ENCODE assay signal across 8 mouse cellular contexts in genomic region chr1:129208406-129208805, GRCm38 (mm10).
A peak's percentile ranks its signal among the peaks of the same experiment; 100 is the strongest.
DNase-seq lines count a peak whose midpoint lies in the region; ATAC-seq lines count a peak whose summit lies in the region.

No protein-coding gene starts in this region.

- H3K27me3 ChIP-seq in forebrain, embryonic 11.5 days (ENCODE audit: control insufficient read depth, insufficient read depth, low read length), result no peaks in the 10 kb centered on the region
- no peaks in the 10 kb centered on the region for H3K27me3 ChIP-seq in midbrain, embryonic 15.5 days (replicated peaks)
- H3K27me3 ChIP-seq in intestine, embryonic 15.5 days (replicated peaks), result no peaks in the 10 kb centered on the region

- peak; percentile 37 for DNase-seq in brain, embryonic 18.5 days (ENCODE audit: low read depth, low spot score)
- peak; percentile 52 for DNase-seq in forebrain, embryonic 11.5 days (ENCODE audit: low spot score)
- DNase-seq in layer of hippocampus, adult 18-20 months (ENCODE audit: low spot score in 2 of 2), result peak; percentile 35 to 66
- no peak for DNase-seq in gastrocnemius, postnatal 10 days
- no peak for DNase-seq in Muller cell, postnatal 12 days (ENCODE audit: inconsistent ontology term)
- DNase-seq in adrenal gland, postnatal 14 days, result no peak

- H3K27ac ChIP-seq in forebrain, embryonic 11.5 days (ENCODE audit: low read depth, low read length), result peak overlapping the region; percentile 76
- peak overlapping the region; percentile 68 for H3K27ac ChIP-seq in midbrain, embryonic 15.5 days
- H3K27ac ChIP-seq in intestine, embryonic 15.5 days, result no peak overlapping the region

- H3K4me2 ChIP-seq in forebrain, embryonic 11.5 days (ENCODE audit: low read depth, low read length, severe bottlenecking), result no peak overlapping the region
- H3K4me2 ChIP-seq in midbrain, embryonic 15.5 days, result no peak overlapping the region
- no peak overlapping the region for H3K4me2 ChIP-seq in intestine, embryonic 15.5 days (replicated peaks)

- 2% methylated on average over 2 of the region's 2 CpGs for WGBS in forebrain, embryonic 11.5 days
- 2% methylated on average over 2 of the region's 2 CpGs for WGBS in midbrain, embryonic 15.5 days
- 58% methylated on average over 2 of the region's 2 CpGs for WGBS in intestine, embryonic 15.5 days

- no peaks in the 10 kb centered on the region for H3K36me3 ChIP-seq in forebrain, embryonic 11.5 days (ENCODE audit: control insufficient read depth, insufficient read depth, low read length)
- no peaks in the 10 kb centered on the region for H3K36me3 ChIP-seq in midbrain, embryonic 15.5 days (replicated peaks)
- no peaks in the 10 kb centered on the region for H3K36me3 ChIP-seq in intestine, embryonic 15.5 days

- H3K4me1 ChIP-seq in forebrain, embryonic 11.5 days (replicated peaks; ENCODE audit: control insufficient read depth, insufficient read depth, low read length), result no peaks in the 10 kb centered on the region
- peaks cover 5% of the 10 kb centered on the region for H3K4me1 ChIP-seq in midbrain, embryonic 15.5 days
- H3K4me1 ChIP-seq in intestine, embryonic 15.5 days (replicated peaks), result no peaks in the 10 kb centered on the region

- H3K4me3 ChIP-seq in forebrain, embryonic 11.5 days (ENCODE audit: low read depth, low read length), result no peak overlapping the region
- H3K4me3 ChIP-seq in midbrain, embryonic 15.5 days, result no peak overlapping the region
- no peak overlapping the region for H3K4me3 ChIP-seq in intestine, embryonic 15.5 days (replicated peaks)

- no peak overlapping the region for H3K9ac ChIP-seq in forebrain, embryonic 11.5 days (ENCODE audit: low read length)
- no peak overlapping the region for H3K9ac ChIP-seq in midbrain, embryonic 15.5 days
- no peak overlapping the region for H3K9ac ChIP-seq in intestine, embryonic 15.5 days

- peak; percentile 96 for ATAC-seq in forebrain, embryonic 11.5 days (replicated peaks; ENCODE audit: low FRiP score)
- ATAC-seq in midbrain, embryonic 15.5 days (replicated peaks), result peak; percentile 96
- ATAC-seq in intestine, embryonic 15.5 days, result no peak

- no peaks in the 10 kb centered on the region for H3K9me3 ChIP-seq in forebrain, embryonic 11.5 days (ENCODE audit: control insufficient read depth, low read length)
- H3K9me3 ChIP-seq in midbrain, embryonic 15.5 days, result no peaks in the 10 kb centered on the region
- no peaks in the 10 kb centered on the region for H3K9me3 ChIP-seq in intestine, embryonic 15.5 days

Comparison
In these comparisons a context has a peak if more than half of its experiments do, and no peak if none do; other contexts are left out.
1. DNase-seq: peak in brain, embryonic 18.5 days (single experiment), forebrain, embryonic 11.5 days (single experiment) and layer of hippocampus, adult 18-20 months (2 of 2); none in gastrocnemius, postnatal 10 days (single experiment), Muller cell, postnatal 12 days (single experiment) and adrenal gland, postnatal 14 days (single experiment).